ENCODE assay signal across 8 mouse cellular contexts in the genomic region with DNA sequence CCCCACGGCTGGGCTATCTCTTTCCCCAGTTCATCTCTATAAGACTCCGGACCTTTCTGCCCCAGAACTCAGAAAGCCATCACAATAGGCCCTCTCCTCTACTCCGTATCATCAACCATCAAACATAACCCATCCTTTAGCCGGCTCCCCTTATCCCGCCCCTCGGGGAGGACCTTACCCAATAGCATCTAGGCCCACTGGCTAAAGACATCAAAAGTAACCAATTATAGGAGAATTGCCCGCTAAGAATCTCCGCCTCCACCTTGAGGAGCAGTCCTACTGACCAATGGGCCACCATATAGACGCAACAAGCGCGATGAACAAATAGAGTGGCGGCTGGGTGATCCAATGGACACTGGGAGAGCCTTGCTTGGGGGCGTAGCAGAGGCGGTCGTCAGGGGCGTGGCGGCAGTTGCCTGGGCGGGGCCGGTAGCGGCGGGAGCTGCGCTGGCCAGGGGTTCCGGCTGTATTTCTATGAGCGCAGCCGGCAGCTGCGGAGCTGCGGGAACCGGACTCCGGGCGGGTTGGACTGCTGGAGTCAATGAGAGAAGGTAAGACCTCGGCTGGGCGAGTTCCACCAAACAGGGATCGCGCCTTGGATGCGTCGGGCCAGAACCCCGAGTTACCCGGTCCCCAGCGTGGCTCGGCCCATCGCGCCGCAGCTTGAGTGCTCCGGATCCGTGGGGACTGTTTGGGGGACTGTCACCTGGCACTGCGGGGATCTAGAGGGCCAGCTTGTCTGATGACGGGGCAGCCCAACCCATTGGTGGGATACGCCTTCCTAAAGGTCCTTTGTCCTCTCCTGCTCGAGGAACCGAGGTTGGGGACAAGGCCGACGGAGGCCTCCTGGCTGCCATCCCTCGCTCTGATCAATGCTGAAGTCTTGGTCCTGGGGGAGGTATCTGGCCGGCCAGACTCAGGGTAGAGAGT. TPM values are rescaled to one million over a fixed set of nuclear protein-coding genes. Genes with fewer than 3 reads are reported as not detected.
A peak's percentile ranks its signal among the peaks of the same experiment; 100 is the strongest.
DNase-seq lines count a peak whose midpoint lies in the region; ATAC-seq and TF ChIP-seq lines count a peak whose summit lies in the region.

A gene (plus strand): TSS at position 411 of the 930 bp plus-strand sequence.

- H3K9ac ChIP-seq in forebrain, embryonic 16.5 days (replicated peaks; ENCODE audit: low read depth, low read length) = peak within 1 kb of the TSS; percentile 70
- peak within 1 kb of the TSS; percentile 81 for H3K9ac ChIP-seq in lung, embryonic 14.5 days

- no peaks in the 10 kb centered on the region for H3K9me3 ChIP-seq in G1E (replicated peaks)
- H3K9me3 ChIP-seq in forebrain, embryonic 16.5 days (ENCODE audit: control insufficient read depth, low read length) = no peaks in the 10 kb centered on the region
- H3K9me3 ChIP-seq in lung, embryonic 14.5 days (ENCODE audit: low read depth, low read length) = no peaks in the 10 kb centered on the region

- peak; percentile 83 for TF ChIP-seq POLR2A in olfactory bulb, adult 2 months (IDR thresholded peaks at IDR 0.05; ENCODE audit: insufficient read depth, low read depth, low read length)
- peak; percentile 63; the same call in 1 of the 2 replicates for TF ChIP-seq POLR2A in thymus, adult 2 months (IDR thresholded peaks at IDR 0.05; ENCODE audit: control insufficient read depth, extremely low read depth, insufficient read depth, low read length, poor library complexity)

- peaks cover 26% of the 10 kb centered on the region for H3K36me3 ChIP-seq in G1E (replicated peaks)
- no peaks in the 10 kb centered on the region for H3K36me3 ChIP-seq in forebrain, embryonic 16.5 days (ENCODE audit: control insufficient read depth, insufficient read depth)
- H3K36me3 ChIP-seq in lung, embryonic 14.5 days (ENCODE audit: insufficient read depth) = no peaks in the 10 kb centered on the region
- no peaks in the 10 kb centered on the region for H3K36me3 ChIP-seq in thymus, adult 2 months (ENCODE audit: control insufficient read depth, insufficient read depth, low read length)

- TF ChIP-seq CTCF in G1E (IDR thresholded peaks at IDR 0.05; ENCODE audit: low read depth, low read length) = no peak
- 0 out of 2 replicates have a peak, but pooled peaks have one; percentile 2 for TF ChIP-seq CTCF in layer of hippocampus, adult 2 months (conservative IDR thresholded peaks at IDR 0.05)
- TF ChIP-seq CTCF in lung, embryonic 14.5 days (IDR thresholded peaks at IDR 0.05; ENCODE audit: low read depth) = no peak
- no peak for TF ChIP-seq CTCF in olfactory bulb, adult 2 months (IDR thresholded peaks at IDR 0.05; ENCODE audit: insufficient read depth, low read depth, low read length)
- TF ChIP-seq CTCF in thymus, adult 2 months (IDR thresholded peaks at IDR 0.05; ENCODE audit: borderline replicate concordance, control insufficient read depth, extremely low read depth, insufficient read depth, low read length, poor library complexity) = no peak

- peak within 1 kb of the TSS; percentile 74 for H3K27ac ChIP-seq in forebrain, embryonic 16.5 days (ENCODE audit: low read length)
- H3K27ac ChIP-seq in layer of hippocampus, adult 2 months = peak within 1 kb of the TSS; percentile 94
- peak within 1 kb of the TSS; percentile 72 for H3K27ac ChIP-seq in lung, embryonic 14.5 days (ENCODE audit: low read depth)
- H3K27ac ChIP-seq in olfactory bulb, adult 2 months (ENCODE audit: insufficient read depth, low read depth, low read length) = peak within 1 kb of the TSS; percentile 48
- H3K27ac ChIP-seq in thymus, adult 2 months (ENCODE audit: control insufficient read depth, insufficient read depth, low read length) = peak within 1 kb of the TSS; percentile 56

- ATAC-seq in G1E (ENCODE audit: extremely low read depth, insufficient number of reproducible peaks, low FRiP score, poor library complexity, severe bottlenecking) = peak; percentile 90
- peak; percentile 100 for ATAC-seq in forebrain, embryonic 16.5 days
- peak; percentile 100 for ATAC-seq in lung, embryonic 14.5 days (ENCODE audit: insufficient read depth)

- H3K27me3 ChIP-seq in G1E (ENCODE audit: insufficient read depth, low read length) = no peaks in the 10 kb centered on the region
- no peaks in the 10 kb centered on the region for H3K27me3 ChIP-seq in forebrain, embryonic 16.5 days (replicated peaks; ENCODE audit: control insufficient read depth, insufficient read depth, low read length)
- H3K27me3 ChIP-seq in lung, embryonic 14.5 days (ENCODE audit: insufficient read depth, low read length) = no peaks in the 10 kb centered on the region
- H3K27me3 ChIP-seq in thymus, adult 2 months (ENCODE audit: control insufficient read depth, insufficient read depth, low read length) = no peaks in the 10 kb centered on the region

- H3K4me2 ChIP-seq in forebrain, embryonic 16.5 days (ENCODE audit: low read length) = peak within 1 kb of the TSS; percentile 97
- H3K4me2 ChIP-seq in lung, embryonic 14.5 days = peak within 1 kb of the TSS; percentile 81

- H3K4me1 ChIP-seq in G1E (ENCODE audit: insufficient read depth, low read depth, low read length) = peaks cover 92% of the 10 kb centered on the region
- H3K4me1 ChIP-seq in forebrain, embryonic 16.5 days (replicated peaks; ENCODE audit: control insufficient read depth, insufficient read depth, low read length) = peaks cover 37% of the 10 kb centered on the region
- H3K4me1 ChIP-seq in lung, embryonic 14.5 days (ENCODE audit: insufficient read depth) = peaks cover 25% of the 10 kb centered on the region; the same call in 1 of the 2 replicates
- peaks cover 29% of the 10 kb centered on the region for H3K4me1 ChIP-seq in olfactory bulb, adult 2 months (ENCODE audit: control insufficient read depth, insufficient read depth, low read length)
- H3K4me1 ChIP-seq in thymus, adult 2 months (replicated peaks; ENCODE audit: control insufficient read depth, insufficient read depth, low read length) = peaks cover 40% of the 10 kb centered on the region

- H3K4me3 ChIP-seq in G1E (ENCODE audit: low read depth, low read length) = peak within 1 kb of the TSS; percentile 95
- H3K4me3 ChIP-seq in forebrain, embryonic 16.5 days (replicated peaks; ENCODE audit: low read length) = peak within 1 kb of the TSS; percentile 83
- H3K4me3 ChIP-seq in layer of hippocampus, adult 2 months = peak within 1 kb of the TSS; percentile 85
- peak within 1 kb of the TSS; percentile 85 for H3K4me3 ChIP-seq in lung, embryonic 14.5 days (ENCODE audit: low read depth, low read length)
- peak within 1 kb of the TSS; percentile 77 for H3K4me3 ChIP-seq in olfactory bulb, adult 2 months (ENCODE audit: insufficient read depth, low read depth, low read length)
- peak within 1 kb of the TSS; percentile 71 for H3K4me3 ChIP-seq in thymus, adult 2 months (ENCODE audit: control insufficient read depth, insufficient read depth, low read length)

- intact Hi-C loops in heart, postnatal 36 days (cut with DNase I) = loop anchor here (2.0 to 10.0 kb wide), 2 partner anchors 36 to 192 kb away; a partner anchor contains a TSS

- DNase-seq in G1E (ENCODE audit: low spot score) = peak; percentile 98
- DNase-seq in cerebellum, adult 18-20 months = peak; percentile 100
- DNase-seq in heart, postnatal 36 days = peak; percentile 100
- DNase-seq in layer of hippocampus, adult 2 months (ENCODE audit: low spot score in 2 of 2) = peak; percentile 100
- DNase-seq in lung, embryonic 14.5 days = peak; percentile 100
- DNase-seq in thymus, adult 2 months = peak; percentile 100

- WGBS in forebrain, embryonic 16.5 days = 1% methylated on average over 54 of the region's 54 CpGs
- WGBS in lung, embryonic 14.5 days = under 1% methylated on average over 54 of the region's 54 CpGs
- WGBS in olfactory bulb, adult 2 months = under 1% methylated on average over 54 of the region's 54 CpGs
- WGBS in thymus, adult 2 months = 1% methylated on average over 54 of the region's 54 CpGs

RNA-seq across cellular contexts. Expression of the gene that starts here (rescaled TPM):
- 68.8 and 69.2 TPM in 2 replicates for total RNA-seq in G1E (2014; fragmentation: Nextera tagmentation)
- total RNA-seq in G1E (2017) = 31.9 and 33.8 TPM in 2 replicates
- 8.3 and 9.1 TPM in 2 replicates for polyA plus RNA-seq in G1E (2012)
- polyA plus RNA-seq in forebrain, embryonic 16.5 days (2015; fragmentation: Nextera tagmentation; extraction: Ambion mirVana) = 23.1 and 26.9 TPM in 2 replicates
- 10 to 100 TPM; 29.7 to 37.5 TPM for total RNA-seq in heart, postnatal 36 days (2021)
- total RNA-seq in layer of hippocampus, adult 2 months (2021) = 10 to 100 TPM; 69.6 to 70.8 TPM
- polyA plus RNA-seq in lung, embryonic 14.5 days (2014; fragmentation: Nextera tagmentation; extraction: Ambion mirVana) = 21.5 TPM in 2 replicates
- polyA plus RNA-seq in olfactory bulb, adult 2 months (2012; ENCODE audit: insufficient read depth, insufficient read length, low replicate concordance, missing spikeins) = not detected in 2 replicates
- 32.5 and 34.0 TPM in 2 replicates for polyA plus RNA-seq in thymus, adult 2 months (2012; rRNA removed)

Comparison
In these comparisons a context has a peak if more than half of its experiments do, and no peak if none do; other contexts are left out.
1. Peak in every context shown above with its lines: DNase-seq, ATAC-seq, H3K4me3 ChIP-seq and H3K27ac ChIP-seq.